Mouse (Mus musculus) megakaryocyte-erythroid progenitor cell, adult 5 weeks (primary cell): ENCODE measurements around the gene Frat2. TPM values are rescaled to one million over a fixed set of nuclear protein-coding genes. Genes with fewer than 3 reads are reported as not detected.

ENCODE experiments used
- polyA plus RNA-seq: library from polyadenylated mRNA; stranded (reverse); fragments of >175 nt; gene quantifications from 2 replicates; pipeline ENCODE4 v1.2.3, GENCODE M21; 2012

Gene Frat2
- 86.2 and 102 TPM in 2 replicates for polyA plus RNA-seq

DNA sequence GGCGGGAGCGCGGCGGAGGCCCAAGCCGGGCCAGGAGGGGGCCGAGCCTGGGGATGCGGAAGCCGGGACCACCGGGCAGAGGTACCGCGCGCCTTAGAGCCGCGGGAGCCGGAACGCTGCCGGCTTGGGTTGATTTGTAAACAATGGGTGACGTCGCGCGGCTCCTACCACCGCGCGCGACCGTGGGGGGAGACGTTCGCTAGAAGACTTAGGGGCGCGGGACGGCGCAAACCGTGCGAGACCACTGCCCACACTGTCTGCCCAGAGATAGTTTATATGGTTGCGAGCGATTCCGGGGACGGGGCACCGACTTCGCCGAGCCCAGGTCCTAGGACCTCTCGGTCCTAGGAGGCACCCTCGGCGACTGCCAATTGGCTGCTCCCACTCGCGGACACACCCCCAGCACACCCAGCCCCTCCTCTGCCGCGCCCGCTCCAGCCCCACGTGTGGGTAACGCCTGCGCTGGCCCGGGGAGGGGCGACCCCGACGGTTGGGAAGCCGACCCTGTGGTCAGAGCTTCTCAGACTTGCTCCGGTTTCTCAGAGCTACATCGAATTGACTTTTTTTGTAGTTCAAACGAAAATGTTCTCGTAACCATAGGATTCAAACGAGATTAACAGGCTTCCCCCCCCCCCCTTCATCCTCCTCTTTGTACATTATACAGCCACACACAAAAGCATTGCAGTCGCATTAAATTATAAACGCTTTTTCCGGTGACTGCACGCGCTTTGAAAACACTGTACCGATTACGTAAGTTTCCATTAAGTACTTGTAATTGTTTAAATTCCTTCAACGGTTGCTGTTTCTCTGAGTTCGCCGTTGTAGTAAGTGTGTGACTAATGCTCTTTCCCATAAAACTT lies at the start of gene Frat2:
TSS of gene Frat2 (minus strand) at position 141 of the 860 bp plus-strand sequence.

GRCm38 (mm10) chr19:41895460-41896318 lies 47.8 kb upstream of the Frat2 start, which contains the start of gene Rrp12:
TSS of gene Rrp12 (minus strand) at chr19:41896173.

DNA sequence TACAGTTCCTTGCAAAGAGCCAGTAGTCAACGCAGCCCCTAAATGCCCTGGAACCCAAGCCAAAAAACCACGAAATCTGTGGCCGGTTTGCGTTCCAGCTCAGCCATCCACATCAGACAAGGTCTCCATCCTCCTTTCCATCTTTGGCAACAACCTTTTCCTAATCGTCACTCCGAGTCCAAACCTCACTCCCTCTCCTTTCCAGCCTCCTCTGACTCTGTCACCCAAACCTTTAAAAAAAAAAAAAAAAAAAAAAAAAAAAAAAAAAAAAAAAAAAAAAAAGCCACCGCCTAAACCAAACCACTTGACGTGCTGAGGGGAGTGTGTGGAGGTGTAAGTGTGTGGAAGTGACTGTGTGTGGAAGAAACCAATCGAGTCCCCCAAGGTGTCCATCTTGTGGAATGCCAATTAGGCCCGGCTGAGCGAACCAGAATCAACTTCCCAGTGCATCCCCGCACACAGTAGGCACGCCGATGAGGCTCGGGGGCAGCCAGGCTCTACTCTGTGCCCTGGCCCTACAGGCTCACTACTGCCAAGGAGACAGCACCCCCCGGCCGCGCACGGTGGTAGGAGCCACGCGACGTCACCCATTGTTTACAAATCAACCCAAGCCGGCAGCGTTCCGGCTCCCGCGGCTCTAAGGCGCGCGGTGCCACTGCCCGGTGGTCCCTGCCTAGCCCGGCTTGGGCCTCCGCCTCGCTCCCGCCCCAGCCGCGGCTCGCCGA lies 18.4 kb downstream of the Frat2 start, which contains the start of gene Frat1:
TSS of gene Frat1 (plus strand) at position 590 of the 725 bp plus-strand sequence.

GRCm38 (mm10) chr19:41801742-41802369 lies 46.1 kb downstream of the Frat2 start, which contains the start of gene Arhgap19:
TSS of gene Arhgap19 (minus strand) at chr19:41802047.

Other genes starting within 250 kb of the Frat2 start
- gene Slit1, start 104.5 kb downstream of the Frat2 start, polyA plus RNA-seq = 0.16 and 0.49 TPM in 2 replicates
- 3.0 and 4.1 TPM in 2 replicates for gene Arhgap19, start 46.1 kb downstream of the Frat2 start, polyA plus RNA-seq
- 29.8 and 34.9 TPM in 2 replicates for gene Frat1, start 18.2 kb downstream of the Frat2 start, polyA plus RNA-seq
- gene Rrp12, start 48.0 kb upstream of the Frat2 start, polyA plus RNA-seq = 20.1 and 31.0 TPM in 2 replicates
- 481 and 651 TPM in 2 replicates for gene Pgam1, start 63.8 kb upstream of the Frat2 start, polyA plus RNA-seq
- 25.4 and 27.6 TPM in 2 replicates for gene Exosc1, start 85.3 kb upstream of the Frat2 start, polyA plus RNA-seq
- gene Zdhhc16, start 85.3 kb upstream of the Frat2 start, polyA plus RNA-seq = 36.2 and 43.1 TPM in 2 replicates
- 13.2 and 15.5 TPM in 2 replicates for gene Mms19, start 133.0 kb upstream of the Frat2 start, polyA plus RNA-seq
- gene Ubtd1, start 133.6 kb upstream of the Frat2 start, polyA plus RNA-seq = 22.7 and 31.2 TPM in 2 replicates
- not detected in 2 replicates for gene Ankrd2, start 187.9 kb upstream of the Frat2 start, polyA plus RNA-seq
- 0.23 and 0.24 TPM in 2 replicates for gene Hoga1, start 197.5 kb upstream of the Frat2 start, polyA plus RNA-seq
- 0.07 TPM in 1 of 2 replicates, not detected in the other for gene 4933411K16Rik, start 204.1 kb upstream of the Frat2 start, polyA plus RNA-seq
- 0.57 and 0.67 TPM in 2 replicates for gene Morn4, start 238.2 kb upstream of the Frat2 start, polyA plus RNA-seq
- 22.1 and 24.7 TPM in 2 replicates for gene Pi4k2a, start 242.3 kb upstream of the Frat2 start, polyA plus RNA-seq